Mouse (Mus musculus) ES-E14 (cell line): ENCODE data around the gene Atl3. TPM values are rescaled to one million over a fixed set of nuclear protein-coding genes. Genes with fewer than 3 reads are reported as not detected.

Source experiments
- DNase-seq: peaks from one replicate; pipeline ENCODE4 v3.0.0-alpha.2; 2013; ENCODE audit warnings: low read depth, low spot score
- H3K27ac ChIP-seq: 2 replicates; pipeline ENCODE4 v1.5.1; 2012; ENCODE audit warnings: low read depth, mild to moderate bottlenecking, low read length, moderate library complexity, mixed read lengths; ENCODE audit not compliant: poor library complexity, insufficient read depth, severe bottlenecking
- H3K36me3 ChIP-seq: 2 replicates; pipeline ENCODE4 v1.6.1; 2012; ENCODE audit warnings: mild to moderate bottlenecking, low read length, moderate library complexity, mixed read lengths; ENCODE audit not compliant: control insufficient read depth, poor library complexity, insufficient read depth, severe bottlenecking
- H3K4me1 ChIP-seq, 2 experiments: fragments of 150-350 bp in 1 of 2; sonication (generic) in 1 of 2; 2 replicates each; pipeline ENCODE4 v1.6.1; 2012; ENCODE audit warnings: low read length in 2 of 2, mild to moderate bottlenecking in 1 of 2, mixed read lengths in 1 of 2; ENCODE audit not compliant: control insufficient read depth in 2 of 2, insufficient read depth in 2 of 2, poor library complexity in 1 of 2
- H3K4me3 ChIP-seq, 2 experiments: fragments of 150-350 bp in 1 of 2; sonication (generic) in 1 of 2; 2 replicates each; pipeline ENCODE4 v1.5.1; 2012; ENCODE audit warnings: low read length in 2 of 2, low read depth in 1 of 2, mild to moderate bottlenecking in 1 of 2, mixed read lengths in 1 of 2; ENCODE audit not compliant: insufficient read depth in 1 of 2, poor library complexity in 1 of 2, severe bottlenecking in 1 of 2
- H3K9ac ChIP-seq: 2 replicates; pipeline ENCODE4 v1.6.1; 2012; ENCODE audit warnings: low read depth, mild to moderate bottlenecking, low read length, mixed read lengths; ENCODE audit not compliant: poor library complexity, insufficient read depth, severe bottlenecking
- H3K9me3 ChIP-seq: fragments of 150-350 bp; sonication (generic); 2 replicates; pipeline ENCODE4 v1.6.1; 2012; ENCODE audit warnings: low read depth, mild to moderate bottlenecking, low read length; ENCODE audit not compliant: control insufficient read depth, insufficient read depth
- CHD2 ChIP-seq: IDR thresholded peaks from 2 replicates; pipeline ENCODE4 v1.6.1; 2014; ENCODE audit warnings: mild to moderate bottlenecking, low read depth, low read length, inconsistent platforms
- HCFC1 ChIP-seq: IDR thresholded peaks from 2 replicates; pipeline ENCODE4 v1.6.1; 2012; ENCODE audit warnings: low read length, inconsistent platforms, borderline replicate concordance; ENCODE audit not compliant: insufficient read depth
- MAFK ChIP-seq: IDR thresholded peaks from 2 replicates; pipeline ENCODE4 v1.6.1; 2014; ENCODE audit warnings: mild to moderate bottlenecking, low read depth, low read length, inconsistent platforms; ENCODE audit not compliant: insufficient read depth
- ZC3H11A ChIP-seq: IDR thresholded peaks from 2 replicates; pipeline ENCODE4 v1.6.1; 2012; ENCODE audit warnings: low read depth, mild to moderate bottlenecking, inconsistent platforms, low read length, borderline replicate concordance
- ZNF384 ChIP-seq: IDR thresholded peaks from 2 replicates; pipeline ENCODE4 v1.6.1; 2012; ENCODE audit warnings: low read depth, low read length, inconsistent platforms
- in situ Hi-C, 2 experiments: fragments of 600-800 bp; cut with MboI; formaldehyde crosslinking; loops; one replicate each; pipeline ENCODE4 v1.15.1; 2025; ENCODE audit warnings: low sequenced_read_pairs in 2 of 2, inconsistent platforms in 1 of 2; ENCODE audit not compliant: unreplicated experiment in 2 of 2
- total RNA-seq: library from RNA; depleted of rRNA; stranded (reverse); fragments of 300-350 nt; gene quantifications from 2 replicates; pipeline ENCODE4 v1.2.3, GENCODE M21; 2012

Gene Atl3
- total RNA-seq, 1 experiment, result 26.6 TPM

- in situ Hi-C loops, result no loop called here
- no peak for DNase-seq
- Histone ChIP-seq H3K27ac (no peak overlapping the region), H3K4me1 (no peaks in the 10 kb centered on the region), H3K36me3 (no peaks in the 10 kb centered on the region), H3K4me3 (no peak overlapping the region), H3K9ac (no peak overlapping the region), H3K9me3 (no peaks in the 10 kb centered on the region)
- TF ChIP-seq CHD2 (no peak), HCFC1 (no peak), MAFK (no peak), ZC3H11A (no peak), ZNF384 (no peak)
These were observed 34.9 kb upstream of the Atl3 start for GRCm38 (mm10) chr19:7458901-7459300.

- TF ChIP-seq MAFK, result no peak
- no peak for TF ChIP-seq ZC3H11A
- no peak for TF ChIP-seq HCFC1
- TF ChIP-seq ZNF384, result no peak
- no peak for TF ChIP-seq CHD2
- H3K36me3 ChIP-seq, result no peaks in the 10 kb centered on the region
These were observed 34.5 kb upstream of the Atl3 start for GRCm38 (mm10) chr19:7459370-7459769.

DNA sequence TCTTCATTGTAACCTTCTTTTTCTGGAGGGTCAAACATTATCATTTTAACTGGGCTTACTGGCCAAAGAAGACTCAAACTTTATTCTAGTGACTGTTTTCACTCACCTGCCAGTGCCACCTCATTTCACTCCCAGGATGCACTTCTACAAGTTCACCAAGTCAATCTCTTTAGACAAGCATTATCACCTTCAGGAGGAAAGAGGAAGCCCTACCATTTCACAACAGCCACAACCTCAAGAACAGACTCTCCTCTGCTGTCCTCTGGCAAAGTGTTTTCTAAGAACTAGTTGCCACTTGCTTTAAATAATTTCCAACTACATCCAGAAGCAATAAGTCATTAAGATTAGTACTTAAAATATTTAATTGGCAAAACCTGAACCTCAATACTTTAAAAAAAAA, 25.9 kb upstream of the Atl3 start:
- no peak overlapping the region for H3K4me3 ChIP-seq
- no peaks in the 10 kb centered on the region for H3K9me3 ChIP-seq
- TF ChIP-seq ZC3H11A (no peak), CHD2 (no peak), MAFK (no peak), HCFC1 (no peak)
- H3K9ac ChIP-seq, result no peak overlapping the region
- in situ Hi-C loops, result no loop called here
- no peaks in the 10 kb centered on the region for H3K36me3 ChIP-seq
- DNase-seq, result no peak
- H3K27ac ChIP-seq, result no peak overlapping the region
- H3K4me1 ChIP-seq, result no peaks in the 10 kb centered on the region

More at GRCm38 (mm10) chr19:7459370-7459769, 34.5 kb upstream of the Atl3 start:
- H3K9ac ChIP-seq, result no peak overlapping the region
- H3K4me1 ChIP-seq, result no peaks in the 10 kb centered on the region
- H3K27ac ChIP-seq, result no peak overlapping the region
- in situ Hi-C loops, result no loop called here
- no peaks in the 10 kb centered on the region for H3K9me3 ChIP-seq
- no peak overlapping the region for H3K4me3 ChIP-seq
- DNase-seq, result no peak

DNA sequence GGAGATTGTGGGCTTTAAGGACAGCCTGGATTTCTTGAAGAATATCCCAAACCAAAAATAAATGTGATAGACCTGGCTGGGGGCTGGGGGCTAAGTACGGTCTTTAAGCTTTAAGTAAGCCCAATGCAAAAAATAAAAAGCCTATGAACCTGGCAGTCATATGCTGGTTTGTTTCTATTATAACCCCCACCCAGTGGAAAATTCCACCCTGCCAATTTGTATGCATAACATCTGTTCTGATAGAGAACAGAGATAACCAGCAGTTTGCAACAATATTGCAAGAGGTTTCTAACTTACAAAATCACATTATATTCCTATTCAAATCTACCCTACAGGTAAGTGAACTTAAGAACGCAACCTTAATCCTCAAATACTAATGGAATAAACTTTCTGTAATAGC, 23.2 kb upstream of the Atl3 start:
- no peak for DNase-seq
- Histone ChIP-seq H3K9me3 (no peaks in the 10 kb centered on the region), H3K4me1 (no peaks in the 10 kb centered on the region), H3K4me3 (no peak overlapping the region), H3K27ac (no peak overlapping the region), H3K9ac (no peak overlapping the region), H3K36me3 (no peaks in the 10 kb centered on the region)
- TF ChIP-seq ZC3H11A, result no peak
- no peak for TF ChIP-seq MAFK
- in situ Hi-C loops, result no loop called here

DNA sequence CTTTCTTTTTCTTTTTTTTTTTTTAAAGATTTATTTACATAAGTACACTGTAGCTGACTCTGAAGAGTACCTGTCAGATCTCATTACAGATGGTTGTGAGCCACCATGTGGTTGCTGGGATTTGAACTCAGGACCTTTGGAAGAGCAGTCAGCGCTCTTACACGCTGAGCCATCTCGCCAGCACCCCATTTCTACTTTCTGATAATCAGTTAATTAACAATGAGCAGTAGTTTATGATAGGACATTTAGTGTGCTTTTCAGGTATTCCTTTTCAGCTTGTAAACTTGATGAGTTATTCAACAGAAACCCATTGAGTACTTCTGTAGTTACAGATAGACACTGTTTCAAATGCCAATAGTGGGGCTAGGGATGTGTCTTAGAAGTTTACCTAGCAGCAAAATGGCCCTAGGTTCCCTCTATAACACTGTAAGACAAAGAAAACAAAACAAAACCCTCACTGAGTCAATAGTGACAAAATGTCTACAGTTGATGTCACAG, 14.0 kb upstream of the Atl3 start:
- in situ Hi-C loops, result no loop called here

More for the DNA sequence above, 14.0 kb upstream of the Atl3 start:
- DNase-seq, result no peak
- no peak overlapping the region for H3K27ac ChIP-seq
- no peak overlapping the region for H3K9ac ChIP-seq
- TF ChIP-seq ZNF384, result no peak
- TF ChIP-seq HCFC1, result no peak
- TF ChIP-seq MAFK, result no peak
- TF ChIP-seq ZC3H11A, result no peak
- no peak for TF ChIP-seq CHD2
- peaks cover 0 to 4% of the 10 kb centered on the region in 2 experiments; a peak in 1 of 4 replicates for H3K4me1 ChIP-seq
- no peak overlapping the region for H3K4me3 ChIP-seq
- H3K36me3 ChIP-seq, result no peaks in the 10 kb centered on the region
- no peaks in the 10 kb centered on the region for H3K9me3 ChIP-seq
